Mouse (Mus musculus) liver, embryonic 15.5 days (tissue): ENCODE measurements around the gene Mapk14. TPM values are rescaled to one million over a fixed set of nuclear protein-coding genes. Genes with fewer than 3 reads are reported as not detected.
A peak's percentile ranks its signal among the peaks of the same experiment; 100 is the strongest.

ENCODE experiments used
- ATAC-seq: fragments of 200-750 bp; cut with Nextera tagmentation; 2 replicates; pipeline ENCODE4 v1.8.0; 2017; ENCODE audit warnings: moderate number of reproducible peaks, mild to moderate bottlenecking, moderate library complexity; ENCODE audit not compliant: insufficient read depth
- H3K27ac ChIP-seq: fragments of 300-500 bp; sonication (generic); replicated peaks from 2 replicates; pipeline ENCODE4 v1.5.1; 2015; ENCODE audit warnings: mild to moderate bottlenecking, inconsistent platforms
- H3K27me3 ChIP-seq: fragments of 300-500 bp; sonication (generic); 2 replicates; pipeline ENCODE4 v1.6.1; 2015; ENCODE audit warnings: mild to moderate bottlenecking, inconsistent platforms
- H3K36me3 ChIP-seq: fragments of 300-500 bp; sonication (generic); replicated peaks from 2 replicates; pipeline ENCODE4 v1.6.1; 2015; ENCODE audit warnings: moderate library complexity, mild to moderate bottlenecking, inconsistent platforms
- H3K4me1 ChIP-seq: fragments of 300-500 bp; sonication (generic); replicated peaks from 2 replicates; pipeline ENCODE4 v1.6.1; 2015; ENCODE audit warnings: inconsistent platforms
- H3K4me2 ChIP-seq: fragments of 300-500 bp; sonication (generic); 2 replicates; pipeline ENCODE4 v1.6.1; 2015; ENCODE audit warnings: moderate library complexity, mild to moderate bottlenecking, inconsistent platforms
- H3K4me3 ChIP-seq: fragments of 300-500 bp; sonication (generic); replicated peaks from 2 replicates; pipeline ENCODE4 v1.5.1; 2015; ENCODE audit warnings: mild to moderate bottlenecking, inconsistent platforms
- H3K9ac ChIP-seq: fragments of 300-500 bp; sonication (generic); 2 replicates; pipeline ENCODE4 v1.6.1; 2015; ENCODE audit warnings: moderate library complexity, mild to moderate bottlenecking, inconsistent platforms
- H3K9me3 ChIP-seq: fragments of 300-500 bp; sonication (generic); replicated peaks from 2 replicates; pipeline ENCODE4 v1.6.1; 2016; ENCODE audit warnings: inconsistent platforms
- WGBS: fragments of 180-500 bp; shearing (Covaris S2); methylation state at CpG from one replicate; pipeline ENCODE4 v1.1.7; 2015; ENCODE audit warnings: mixed read lengths; ENCODE audit not compliant: insufficient replicate concordance; 5-methylcytosine and 5-hydroxymethylcytosine counted together
- polyA plus RNA-seq: library from polyadenylated mRNA; unstranded; fragments of >200 nt; fragmentation: Nextera tagmentation; extraction: Ambion mirVana; gene quantifications from 2 replicates; pipeline ENCODE4 v1.2.1, GENCODE M21; 2015

Gene Mapk14
- polyA plus RNA-seq, 1 experiment from 2014 or later = 29.0 TPM

DNA sequence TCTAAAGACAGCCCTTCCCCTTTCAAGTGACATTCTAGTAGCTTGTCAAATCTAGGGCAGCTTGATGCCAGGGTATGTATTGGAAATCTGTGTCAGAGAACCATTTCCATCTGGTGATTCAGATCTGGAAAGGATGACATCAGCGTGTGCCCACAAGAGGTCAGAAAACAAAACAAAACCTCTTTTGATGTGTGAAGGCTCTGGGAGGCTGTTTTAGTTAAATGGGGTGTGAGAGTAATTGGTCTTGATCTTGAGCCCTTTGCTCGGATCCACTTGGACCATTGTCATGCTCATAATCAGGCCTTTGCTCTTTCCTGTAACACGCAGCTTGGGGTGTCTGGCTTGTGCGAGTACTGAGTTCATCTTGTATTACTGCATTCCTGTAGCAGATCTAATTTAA lies 7.1 kb downstream of the Mapk14 start:
- Histone ChIP-seq H3K27me3 (no peaks in the 10 kb centered on the region), H3K4me1 (peaks cover 90% of the 10 kb centered on the region)
- ATAC-seq = no peak

DNA sequence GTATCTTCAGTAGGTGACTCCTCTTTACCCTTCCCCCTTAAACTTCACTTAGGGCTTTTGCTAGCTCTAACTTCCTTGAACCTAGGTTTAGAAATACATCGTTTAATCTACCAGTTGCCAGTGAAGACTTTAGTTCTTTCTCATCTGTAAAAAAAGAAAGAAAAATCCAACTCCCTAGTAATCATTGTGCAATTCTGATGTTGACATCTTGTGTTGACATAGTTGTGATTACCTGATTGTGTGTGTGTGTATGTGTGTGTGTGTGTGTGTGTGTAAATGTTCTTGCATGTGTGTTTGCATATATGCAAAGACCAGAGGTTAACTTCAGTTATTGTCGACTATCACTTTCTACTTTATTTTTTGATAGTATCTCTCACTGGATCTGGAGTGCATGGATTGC lies 7.5 kb downstream of the Mapk14 start:
- H3K9me3 ChIP-seq = no peaks in the 10 kb centered on the region
- peaks cover 87% of the 10 kb centered on the region for H3K4me1 ChIP-seq
- 0 out of 2 replicates have a peak overlapping the region, but pooled peaks have one; percentile 56 for H3K27ac ChIP-seq
- no peak overlapping the region for H3K9ac ChIP-seq
- no peak overlapping the region for H3K4me2 ChIP-seq
- no peak overlapping the region for H3K4me3 ChIP-seq
- H3K27me3 ChIP-seq = no peaks in the 10 kb centered on the region
- ATAC-seq = no peak
- 39% methylated on average over 2 of the region's 2 CpGs for WGBS
- peaks cover 12% of the 10 kb centered on the region; the same call in 1 of the 2 replicates for H3K36me3 ChIP-seq

More for the DNA sequence above, 7.1 kb downstream of the Mapk14 start:
- Histone ChIP-seq H3K27ac (0 out of 2 replicates have a peak overlapping the region, but pooled peaks have one; percentile 56), H3K4me2 (no peak overlapping the region), H3K4me3 (no peak overlapping the region), H3K9ac (no peak overlapping the region), H3K36me3 (peaks cover 12% of the 10 kb centered on the region; the same call in 1 of the 2 replicates), H3K9me3 (no peaks in the 10 kb centered on the region)
- 57% methylated on average over 4 of the region's 4 CpGs for WGBS

DNA sequence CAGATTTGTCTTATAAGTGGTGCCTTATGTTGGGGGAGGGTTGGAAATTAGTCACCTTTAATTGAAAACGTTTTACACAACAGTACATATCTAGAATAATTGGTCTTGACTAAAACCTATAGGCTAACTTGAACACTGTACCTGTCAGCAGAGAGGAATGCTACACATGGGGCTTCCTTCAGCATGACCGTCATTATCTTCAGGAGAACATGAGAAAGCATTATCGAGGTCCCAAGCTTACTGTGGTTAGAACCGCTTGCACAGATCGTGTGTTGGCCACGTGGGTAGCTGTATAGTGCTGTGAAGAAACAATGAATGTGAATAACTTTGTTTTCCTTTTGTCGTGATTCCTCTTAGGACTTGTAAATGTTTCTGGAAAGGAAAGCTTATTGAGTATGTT lies 8.7 kb downstream of the Mapk14 start:
- Histone ChIP-seq H3K4me1 (peaks cover 81% of the 10 kb centered on the region), H3K9me3 (no peaks in the 10 kb centered on the region), H3K27ac (no peak overlapping the region), H3K9ac (no peak overlapping the region), H3K4me2 (no peak overlapping the region), H3K36me3 (peaks cover 7% of the 10 kb centered on the region; the same call in 1 of the 2 replicates), H3K4me3 (no peak overlapping the region), H3K27me3 (no peaks in the 10 kb centered on the region)
- no peak for ATAC-seq
- WGBS = 20% methylated on average over 7 of the region's 7 CpGs

DNA sequence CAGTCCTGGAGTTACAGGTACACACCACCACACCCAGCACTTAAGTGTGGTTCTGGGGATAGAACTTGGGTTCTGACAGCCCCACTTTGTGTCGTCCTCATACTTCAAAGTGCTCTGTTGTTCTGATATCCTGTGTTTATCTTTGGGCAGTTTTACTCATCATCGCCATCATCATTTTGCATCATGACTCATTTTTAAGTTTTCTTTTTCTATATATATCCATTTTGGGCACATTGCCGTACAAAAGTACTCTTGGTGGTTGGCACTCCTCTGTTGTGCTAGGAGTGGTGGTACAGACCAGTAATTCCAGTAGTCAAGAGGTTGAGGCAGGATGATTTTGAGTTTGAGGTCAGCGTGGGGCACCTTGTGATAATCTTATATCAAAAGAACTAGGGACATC lies 10.0 kb downstream of the Mapk14 start:
- no peak overlapping the region for H3K4me2 ChIP-seq
- 72% methylated on average over 4 of the region's 4 CpGs for WGBS
- H3K4me3 ChIP-seq = no peak overlapping the region
- peaks cover 15% of the 10 kb centered on the region for H3K36me3 ChIP-seq
- H3K27me3 ChIP-seq = no peaks in the 10 kb centered on the region
- H3K9me3 ChIP-seq = no peaks in the 10 kb centered on the region
- ATAC-seq = no peak
- H3K27ac ChIP-seq = no peak overlapping the region
- peaks cover 76% of the 10 kb centered on the region for H3K4me1 ChIP-seq
- H3K9ac ChIP-seq = no peak overlapping the region

DNA sequence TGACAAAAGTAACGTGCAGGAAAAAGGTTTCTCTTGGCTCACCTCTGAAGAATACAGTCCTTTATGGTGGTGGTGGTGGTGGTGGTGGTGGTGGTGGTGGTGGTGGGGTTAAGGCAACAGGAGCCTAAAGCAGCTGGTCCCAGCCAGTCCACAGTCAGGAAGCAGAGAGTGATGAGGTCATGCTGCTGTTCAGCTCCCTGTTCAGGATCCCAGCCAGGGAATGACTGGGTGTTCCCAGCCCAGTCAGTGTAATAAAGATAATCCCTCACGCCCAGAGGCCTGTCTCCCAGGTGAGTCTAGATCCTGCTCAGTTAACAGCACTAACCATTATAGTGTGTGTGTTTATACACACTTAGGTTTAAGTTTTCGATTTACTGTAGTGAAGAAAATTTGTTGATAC lies 10.6 kb downstream of the Mapk14 start:
- 67% methylated on average over 3 of the region's 3 CpGs for WGBS
- no peak for ATAC-seq
- no peak overlapping the region for H3K27ac ChIP-seq
- no peak overlapping the region for H3K9ac ChIP-seq
- H3K27me3 ChIP-seq = no peaks in the 10 kb centered on the region
- peaks cover 16% of the 10 kb centered on the region for H3K36me3 ChIP-seq
- H3K4me3 ChIP-seq = no peak overlapping the region
- H3K4me1 ChIP-seq = peaks cover 74% of the 10 kb centered on the region
- no peak overlapping the region for H3K4me2 ChIP-seq
- no peaks in the 10 kb centered on the region for H3K9me3 ChIP-seq

DNA sequence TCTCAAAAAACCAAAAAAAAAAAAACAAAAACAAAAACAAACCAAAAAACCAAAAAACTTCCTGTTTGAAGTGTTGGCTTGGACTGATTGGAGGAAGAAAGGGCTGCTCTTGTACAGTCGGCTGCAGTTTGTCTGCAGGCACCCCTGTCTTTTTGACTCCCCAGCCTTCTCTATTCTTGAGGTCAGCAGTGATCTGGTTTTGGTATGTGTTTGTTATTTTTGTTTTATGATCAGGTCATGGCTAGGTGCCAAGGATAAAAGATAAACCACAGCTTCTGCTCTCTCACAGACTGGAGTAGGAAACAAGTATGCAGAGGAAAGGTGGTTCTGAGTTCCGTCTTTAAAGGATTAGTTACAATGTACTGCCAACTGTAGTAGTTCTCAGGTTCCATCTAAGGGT lies 11.5 kb downstream of the Mapk14 start:
- Histone ChIP-seq H3K4me2 (no peak overlapping the region), H3K9ac (no peak overlapping the region), H3K4me1 (peaks cover 73% of the 10 kb centered on the region), H3K4me3 (no peak overlapping the region), H3K9me3 (no peaks in the 10 kb centered on the region), H3K36me3 (peaks cover 16% of the 10 kb centered on the region), H3K27ac (no peak overlapping the region), H3K27me3 (no peaks in the 10 kb centered on the region)
- no peak for ATAC-seq
- 57% methylated on average over 2 of the region's 2 CpGs for WGBS

DNA sequence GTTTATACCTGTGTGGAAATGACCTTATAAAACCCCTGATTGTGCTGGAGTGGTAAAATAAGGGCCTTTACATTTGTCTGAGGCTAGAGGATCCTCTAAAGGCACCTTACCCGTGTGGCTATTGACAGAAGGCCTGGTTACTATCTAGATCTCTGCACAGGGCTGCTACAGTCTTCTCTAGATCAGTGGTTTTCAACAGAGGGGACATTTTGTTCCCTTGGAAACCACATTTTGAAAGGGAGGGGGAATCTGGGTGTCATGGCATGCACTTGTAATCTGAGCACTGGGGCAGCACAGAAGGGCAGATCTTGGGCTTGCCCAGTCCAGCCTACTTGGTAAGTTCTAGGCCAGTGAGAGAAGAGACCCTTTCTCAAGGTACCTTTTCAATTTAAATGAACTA lies 15.6 kb downstream of the Mapk14 start:
- peaks cover 75% of the 10 kb centered on the region for H3K4me1 ChIP-seq
- H3K9ac ChIP-seq = no peak overlapping the region
- ATAC-seq = no peak
- H3K4me2 ChIP-seq = no peak overlapping the region
- H3K27me3 ChIP-seq = no peaks in the 10 kb centered on the region
- H3K4me3 ChIP-seq = no peak overlapping the region
- H3K27ac ChIP-seq = no peak overlapping the region
- WGBS = 5% methylated on average over 1 of the region's 1 CpGs
- peaks cover 17% of the 10 kb centered on the region for H3K36me3 ChIP-seq
- H3K9me3 ChIP-seq = no peaks in the 10 kb centered on the region

DNA sequence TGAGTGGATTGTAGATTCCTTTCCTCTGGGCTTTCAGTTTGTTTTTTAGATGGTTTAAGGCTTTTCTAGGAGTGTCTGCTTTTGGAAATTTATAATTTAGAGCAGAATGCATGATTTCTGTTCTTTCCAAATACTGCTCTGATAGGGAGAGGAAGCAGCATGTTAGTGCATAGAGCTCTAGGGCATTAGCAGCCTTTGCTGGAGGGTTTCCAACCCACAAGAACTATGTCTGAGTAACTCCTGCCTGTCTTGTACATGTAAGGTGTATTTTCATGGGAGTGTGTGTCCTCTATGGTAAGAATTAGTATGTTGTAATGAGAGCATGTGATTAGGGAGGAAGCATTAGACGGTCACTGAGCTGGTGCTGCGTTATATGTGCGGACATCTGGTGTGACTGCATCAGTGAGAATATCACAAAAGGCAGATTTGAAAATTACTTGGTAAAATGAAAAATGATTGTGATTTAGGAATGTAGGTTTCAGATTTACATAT lies 16.1 kb downstream of the Mapk14 start:
- Histone ChIP-seq H3K27me3 (no peaks in the 10 kb centered on the region), H3K27ac (no peak overlapping the region), H3K9me3 (no peaks in the 10 kb centered on the region), H3K4me1 (peaks cover 75% of the 10 kb centered on the region), H3K4me3 (no peak overlapping the region), H3K36me3 (peaks cover 17% of the 10 kb centered on the region), H3K4me2 (no peak overlapping the region), H3K9ac (no peak overlapping the region)
- no peak for ATAC-seq
- 80% methylated on average over 3 of the region's 3 CpGs for WGBS

DNA sequence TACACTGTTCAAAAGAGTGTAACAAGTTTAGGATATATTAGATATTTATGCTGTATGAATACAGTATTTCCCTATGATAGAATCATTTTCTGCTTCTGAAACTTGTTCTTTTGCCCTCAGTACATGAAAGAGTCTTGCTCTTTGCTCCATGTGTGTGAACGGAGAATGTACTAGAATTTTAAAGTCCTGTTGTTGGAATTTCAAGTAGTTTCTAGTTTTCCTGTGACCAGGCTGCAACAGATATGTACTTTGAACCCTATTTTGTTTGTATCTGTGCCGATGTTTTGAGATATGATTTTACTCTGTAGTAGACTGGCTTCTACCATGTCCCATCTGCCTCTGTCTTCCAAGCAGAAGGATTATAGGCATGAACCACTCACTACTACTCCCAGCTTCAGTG lies 16.7 kb downstream of the Mapk14 start:
- WGBS = 59% methylated on average over 2 of the region's 2 CpGs
- Histone ChIP-seq H3K36me3 (peaks cover 17% of the 10 kb centered on the region), H3K27me3 (no peaks in the 10 kb centered on the region), H3K4me3 (no peak overlapping the region), H3K4me1 (peaks cover 75% of the 10 kb centered on the region), H3K4me2 (no peak overlapping the region), H3K9me3 (no peaks in the 10 kb centered on the region), H3K9ac (no peak overlapping the region), H3K27ac (no peak overlapping the region)
- no peak for ATAC-seq

DNA sequence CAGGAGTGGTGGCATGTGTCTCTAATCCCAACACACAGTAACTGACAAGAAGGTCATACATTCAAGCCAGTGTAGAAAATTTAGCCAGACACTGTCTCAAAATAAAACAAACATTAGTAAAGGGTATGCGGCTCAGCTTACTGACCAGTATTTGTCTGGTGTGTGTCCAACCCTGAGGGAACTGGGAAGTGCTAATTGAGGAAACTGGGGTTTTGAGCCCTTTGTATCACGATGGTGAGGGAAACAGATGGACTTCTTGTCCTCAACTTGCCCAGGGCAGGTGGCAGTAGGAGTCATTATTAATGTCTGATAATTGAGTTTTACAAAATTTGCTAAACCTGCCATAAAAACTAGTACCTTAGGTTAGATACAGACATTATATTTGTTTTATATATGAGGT lies 17.9 kb downstream of the Mapk14 start:
- H3K27me3 ChIP-seq = no peaks in the 10 kb centered on the region
- H3K4me3 ChIP-seq = no peak overlapping the region
- ATAC-seq = no peak
- peaks cover 26% of the 10 kb centered on the region for H3K36me3 ChIP-seq
- H3K4me1 ChIP-seq = peaks cover 75% of the 10 kb centered on the region
- no peak overlapping the region for H3K27ac ChIP-seq
- 19% methylated on average over 2 of the region's 2 CpGs for WGBS
- no peak overlapping the region for H3K9ac ChIP-seq
- no peak overlapping the region for H3K4me2 ChIP-seq
- H3K9me3 ChIP-seq = no peaks in the 10 kb centered on the region

DNA sequence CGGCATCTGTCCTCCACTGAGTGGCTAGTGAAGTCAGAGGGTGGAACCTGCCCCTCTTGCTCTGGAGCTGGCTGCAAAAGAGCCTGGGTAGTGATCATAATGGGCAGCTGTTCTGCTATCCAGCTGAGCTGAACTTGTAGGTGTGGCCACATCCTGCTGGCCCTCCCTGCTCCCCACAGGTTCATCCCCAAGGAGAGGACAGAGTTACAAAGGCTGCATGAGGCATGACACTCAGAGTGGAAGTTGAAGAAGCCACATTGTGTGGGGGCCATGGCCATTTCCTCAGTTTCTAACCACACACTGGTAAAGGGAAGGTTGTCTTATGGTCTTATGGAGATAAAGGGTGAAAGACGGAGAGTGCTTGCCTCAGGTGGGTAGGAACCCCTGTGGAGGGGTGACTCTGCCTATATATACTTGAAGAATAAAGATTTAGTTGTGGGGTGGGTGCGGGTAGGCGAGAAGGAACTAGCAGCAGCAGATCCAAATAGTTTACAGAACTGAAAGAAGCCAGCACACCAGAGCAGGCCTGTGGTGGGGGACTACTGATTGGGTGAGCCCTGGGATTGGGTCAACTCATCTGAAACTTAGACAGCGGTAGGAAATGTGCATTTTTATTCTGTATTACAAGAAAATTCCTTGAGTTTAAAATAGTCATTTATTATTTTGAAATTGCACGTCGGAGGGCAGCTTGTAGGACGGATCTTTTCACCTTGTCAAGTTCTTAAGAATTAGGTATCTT lies 18.6 kb downstream of the Mapk14 start:
- no peak overlapping the region; the same call in 1 of the 2 replicates for H3K4me2 ChIP-seq
- H3K4me1 ChIP-seq = peaks cover 74% of the 10 kb centered on the region
- no peaks in the 10 kb centered on the region for H3K9me3 ChIP-seq
- H3K36me3 ChIP-seq = peaks cover 33% of the 10 kb centered on the region
- no peak overlapping the region for H3K4me3 ChIP-seq
- H3K9ac ChIP-seq = no peak overlapping the region
- no peak for ATAC-seq
- no peaks in the 10 kb centered on the region for H3K27me3 ChIP-seq
- 55% methylated on average over 8 of the region's 8 CpGs for WGBS
- H3K27ac ChIP-seq = peak overlapping the region; percentile 31; the same call in 1 of the 2 replicates
